Mouse (Mus musculus) gastrocnemius, adult 8-10 months (tissue): ENCODE data around the gene Olfr1189. TPM values are rescaled to one million over a fixed set of nuclear protein-coding genes. Genes with fewer than 3 reads are reported as not detected.
"Not testable (repeated sequence)": the region's sequence is repeated elsewhere in the genome, so short reads cannot be mapped to it uniquely, and the experiment has no call there.

Experiments used
- DNase-seq, 2 experiments: peaks; one replicate each; pipeline ENCODE4 v3.0.0; 2022; ENCODE audit warnings: low spot score in 2 of 2
- total RNA-seq, 4 experiments: library from RNA; stranded (reverse); gene quantifications; 2 replicates each; pipeline ENCODE4 v1.2.4; 2022

Gene Olfr1189
- not detected for total RNA-seq

DNA sequence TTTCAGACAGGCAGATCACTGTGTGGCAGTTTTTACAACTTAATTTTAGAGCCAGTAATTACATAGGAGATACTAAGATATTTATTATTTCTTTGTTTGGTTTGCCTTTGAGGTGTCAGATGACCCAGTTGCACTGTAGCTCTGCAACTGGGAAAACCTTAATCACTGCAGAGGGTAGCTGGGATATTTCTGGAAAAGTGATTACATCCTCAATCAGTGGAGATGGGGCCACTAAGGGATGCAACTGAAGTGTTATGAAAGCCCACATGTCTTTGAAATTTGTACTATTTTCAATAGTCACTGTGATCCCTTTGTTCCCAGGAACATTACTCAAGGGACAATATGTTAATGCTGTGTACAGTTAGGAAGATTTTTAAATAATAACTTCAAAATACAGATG lies at the start of gene Olfr1189:
TSS of gene Olfr1189 (plus strand) at position 301 of the 400 bp plus-strand sequence.
- no peak for DNase-seq

DNA sequence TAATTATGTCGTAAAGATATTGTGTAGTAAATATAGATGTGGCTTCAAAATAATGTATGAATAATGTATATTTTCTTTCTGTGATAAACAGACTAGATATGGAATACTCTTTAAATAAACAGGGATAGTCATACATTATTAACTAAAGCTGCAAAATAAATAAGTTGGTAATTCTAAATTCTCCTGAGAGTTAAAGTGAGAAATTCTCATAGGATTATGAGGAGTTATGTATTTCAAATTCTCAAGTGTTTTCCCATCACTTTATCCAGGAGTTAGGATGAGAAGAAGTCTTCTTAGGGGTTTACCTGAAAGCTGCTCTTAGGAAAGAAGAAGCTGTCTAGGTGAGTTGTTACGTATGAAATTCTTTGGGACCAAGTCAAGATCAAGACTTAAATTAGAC lies 29.6 kb upstream of the Olfr1189 start, which contains the start of gene Olfr1188:
TSS of gene Olfr1188 (plus strand) at position 301 of the 400 bp plus-strand sequence.
- DNase-seq: no peak

DNA sequence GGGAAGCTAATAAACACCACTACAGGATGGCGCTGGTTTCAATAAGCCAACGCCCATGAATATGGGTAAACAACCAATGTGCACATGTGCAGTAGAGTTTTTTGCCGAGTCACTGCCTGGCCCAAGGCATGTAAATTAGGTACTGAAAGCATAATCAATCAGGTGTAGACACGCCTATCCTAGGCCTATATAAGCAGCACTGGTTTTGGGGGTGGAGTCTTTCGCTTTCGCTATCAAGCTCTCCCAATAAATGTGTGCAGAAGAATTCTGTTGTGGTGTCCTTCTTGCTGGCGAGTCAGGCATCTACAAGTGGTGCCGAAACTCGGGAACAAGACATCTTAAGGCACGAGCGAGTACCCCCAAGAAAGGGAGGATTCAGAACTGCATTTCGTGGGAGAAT lies 13.6 kb upstream of the Olfr1189 start:
- not testable (repeated sequence) for DNase-seq

DNA sequence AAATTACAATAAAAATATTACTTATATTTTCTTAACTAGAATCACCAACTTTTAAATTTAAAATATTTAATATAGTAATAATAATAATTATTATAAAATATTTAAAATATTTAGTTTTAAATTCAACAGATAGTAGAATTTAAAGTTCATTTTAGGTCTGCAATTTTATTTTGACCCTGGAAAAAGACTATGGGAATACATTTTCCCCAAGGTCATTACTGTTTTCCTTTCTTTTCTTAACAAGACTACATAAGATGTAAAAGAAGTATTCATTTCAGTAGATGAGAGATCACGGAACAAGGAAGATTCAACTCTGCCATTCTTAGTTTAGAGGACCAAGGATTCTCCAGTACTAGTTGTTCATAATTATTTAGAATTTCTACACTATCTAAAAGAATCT lies 54.0 kb downstream of the Olfr1189 start, which contains the start of gene Olfr1191-ps1:
TSS of gene Olfr1191-ps1 (plus strand) at position 301 of the 400 bp plus-strand sequence.
- DNase-seq: not testable (repeated sequence)

Other genes starting within 250 kb of the Olfr1189 start
- not detected for gene Olfr1176, start 249.7 kb upstream of the Olfr1189 start, total RNA-seq
- gene Olfr1177-ps, start 240.0 kb upstream of the Olfr1189 start, total RNA-seq: not detected
- not detected for gene Olfr1178, start 199.4 kb upstream of the Olfr1189 start, total RNA-seq
- not detected for gene Olfr1179, start 180.0 kb upstream of the Olfr1189 start, total RNA-seq
- not detected for gene Olfr1180, start 167.3 kb upstream of the Olfr1189 start, total RNA-seq
- gene Olfr1181, start 160.3 kb upstream of the Olfr1189 start, total RNA-seq: not detected
- gene Gm13757, start 137.3 kb upstream of the Olfr1189 start, total RNA-seq: not detected
- gene Olfr1183, start 131.6 kb upstream of the Olfr1189 start, total RNA-seq: not detected
- gene Olfr1184, start 102.9 kb upstream of the Olfr1189 start, total RNA-seq: not detected
- gene Olfr1185-ps1, start 93.1 kb upstream of the Olfr1189 start, total RNA-seq: not detected
- not detected for gene Olfr1186, start 67.9 kb upstream of the Olfr1189 start, total RNA-seq
- not detected for gene Olfr1188, start 29.5 kb upstream of the Olfr1189 start, total RNA-seq
- gene Olfr1191-ps1, start 54.1 kb downstream of the Olfr1189 start, total RNA-seq: not detected
- gene Olfr1192-ps1, start 62.1 kb downstream of the Olfr1189 start, total RNA-seq: not detected
- gene Olfr1193, start 89.2 kb downstream of the Olfr1189 start, total RNA-seq: not detected
- not detected for gene Olfr1195, start 102.7 kb downstream of the Olfr1189 start, total RNA-seq
- not detected for gene Olfr1196, start 118.1 kb downstream of the Olfr1189 start, total RNA-seq
- not detected for gene Olfr1197, start 145.9 kb downstream of the Olfr1189 start, total RNA-seq
- gene Olfr1198, start 164.9 kb downstream of the Olfr1189 start, total RNA-seq: not detected
- not detected for gene Olfr1199, start 174.0 kb downstream of the Olfr1189 start, total RNA-seq
- gene Olfr1200, start 184.0 kb downstream of the Olfr1189 start, total RNA-seq: not detected
- not detected for gene Olfr1201, start 206.6 kb downstream of the Olfr1189 start, total RNA-seq
- gene Olfr1202, start 228.0 kb downstream of the Olfr1189 start, total RNA-seq: not detected
- not detected for gene Olfr1205, start 243.3 kb downstream of the Olfr1189 start, total RNA-seq